Mouse (Mus musculus) cortical plate, adult 2 months (tissue): ENCODE results near the gene Igfbp5. TPM values are rescaled to one million over a fixed set of nuclear protein-coding genes. Genes with fewer than 3 reads are reported as not detected.

Experiments
- H3K27ac ChIP-seq: fragments of 200-500 bp; 2 replicates; pipeline ENCODE4 v1.5.1; 2012; ENCODE audit warnings: low read length, control low read depth, inconsistent platforms; ENCODE audit not compliant: insufficient read depth
- H3K4me1 ChIP-seq: fragments of 200-500 bp; 2 replicates; pipeline ENCODE4 v1.6.1; 2011; ENCODE audit warnings: low read length; ENCODE audit not compliant: control insufficient read depth, insufficient read depth
- H3K4me3 ChIP-seq: fragments of 200-500 bp; 2 replicates; pipeline ENCODE4 v1.5.1; 2011; ENCODE audit warnings: mild to moderate bottlenecking, low read length, control low read depth; ENCODE audit not compliant: insufficient read depth
- CTCF ChIP-seq: fragments of 200-500 bp; IDR thresholded peaks from 2 replicates; pipeline ENCODE4 v1.5.1; 2011; ENCODE audit warnings: mild to moderate bottlenecking, control low read depth, low read length; ENCODE audit not compliant: insufficient read depth; ENCODE audit errors: extremely low read depth
- POLR2A ChIP-seq: fragments of 200-500 bp; IDR thresholded peaks from 2 replicates; pipeline ENCODE4 v1.6.1; 2011; ENCODE audit warnings: mild to moderate bottlenecking, low read length, control low read depth; ENCODE audit not compliant: insufficient read depth; ENCODE audit errors: extremely low read depth
- polyA plus RNA-seq: library from polyadenylated mRNA; depleted of rRNA; stranded (reverse); fragments of >200 nt; gene quantifications from 2 replicates; pipeline ENCODE4 v1.2.3, GENCODE M21; 2012; rRNA removed

The Igfbp5 gene
- polyA plus RNA-seq, 1 experiment = 64.2 TPM

GRCm38 (mm10) chr1:72815616-72816015 lies 59.1 kb downstream of the Igfbp5 start:
- no peak overlapping the region for H3K4me3 ChIP-seq
- H3K4me1 ChIP-seq = no peaks in the 10 kb centered on the region
- no peak overlapping the region for H3K27ac ChIP-seq
- TF ChIP-seq CTCF (no peak), POLR2A (no peak)

GRCm38 (mm10) chr1:72815184-72815583 lies 59.5 kb downstream of the Igfbp5 start:
- no peaks in the 10 kb centered on the region for H3K4me1 ChIP-seq
- TF ChIP-seq POLR2A = no peak
- TF ChIP-seq CTCF = no peak
- no peak overlapping the region for H3K27ac ChIP-seq
- no peak overlapping the region for H3K4me3 ChIP-seq

GRCm38 (mm10) chr1:72813639-72814403 lies 60.9 kb downstream of the Igfbp5 start:
- TF ChIP-seq CTCF (no peak), POLR2A (no peak)
- Histone ChIP-seq H3K27ac (no peak overlapping the region), H3K4me3 (no peak overlapping the region), H3K4me1 (no peaks in the 10 kb centered on the region)

- H3K4me3 ChIP-seq = no peak overlapping the region
- TF ChIP-seq POLR2A = no peak
- no peak for TF ChIP-seq CTCF
- H3K27ac ChIP-seq = no peak overlapping the region
These were observed 61.5 kb downstream of the Igfbp5 start for GRCm38 (mm10) chr1:72813089-72813638.

GRCm38 (mm10) chr1:72811061-72811460 lies 63.6 kb downstream of the Igfbp5 start:
- H3K27ac ChIP-seq = no peak overlapping the region
- no peak overlapping the region for H3K4me3 ChIP-seq
- no peak for TF ChIP-seq POLR2A
- no peak for TF ChIP-seq CTCF
- no peaks in the 10 kb centered on the region for H3K4me1 ChIP-seq

More at GRCm38 (mm10) chr1:72813089-72813638, 61.5 kb downstream of the Igfbp5 start:
- H3K4me1 ChIP-seq = no peaks in the 10 kb centered on the region

- Histone ChIP-seq H3K4me3 (no peak overlapping the region), H3K4me1 (no peaks in the 10 kb centered on the region), H3K27ac (no peak overlapping the region)
- TF ChIP-seq CTCF (no peak), POLR2A (no peak)
These were observed 64.6 kb downstream of the Igfbp5 start for GRCm38 (mm10) chr1:72809951-72810675.

GRCm38 (mm10) chr1:72809304-72809703 lies 65.4 kb downstream of the Igfbp5 start:
- no peak for TF ChIP-seq CTCF
- no peak for TF ChIP-seq POLR2A
- Histone ChIP-seq H3K4me1 (no peaks in the 10 kb centered on the region), H3K4me3 (no peak overlapping the region), H3K27ac (no peak overlapping the region)

Other genes with a start within 250 kb of the Igfbp5 start
- gene Ankar, start 174.3 kb downstream of the Igfbp5 start, polyA plus RNA-seq = not detected in 2 replicates
- 789 and 839 TPM in 2 replicates for gene Rpl37a, start 163.6 kb downstream of the Igfbp5 start, polyA plus RNA-seq
- gene Igfbp2, start 50.4 kb downstream of the Igfbp5 start, polyA plus RNA-seq = 63.0 and 76.3 TPM in 2 replicates
- not detected in 2 replicates for gene Tnp1, start 141.0 kb upstream of the Igfbp5 start, polyA plus RNA-seq